Mouse (Mus musculus) neutrophil, adult 5-6 weeks (primary cell): Measurements from ENCODE around the gene Cyb561d2. TPM values are rescaled to one million over a fixed set of nuclear protein-coding genes. Genes with fewer than 3 reads are reported as not detected.

Source experiments
- ATAC-seq: fragments of 151-379, 151-347 bp; 2 replicates; pipeline ENCODE4 v1.8.0; 2017; ENCODE audit warnings: mild to moderate bottlenecking, moderate TSS enrichment; ENCODE audit not compliant: insufficient number of reproducible peaks, poor library complexity, low FRiP score, severe bottlenecking; ENCODE audit errors: extremely low read depth
- total RNA-seq: library from RNA; stranded (forward); fragments of 200-1000 nt; gene quantifications from 2 replicates; pipeline ENCODE4 v1.2.3, GENCODE M21; 2017

Cyb561d2 gene
- total RNA-seq, result 9.2 and 11.7 TPM in 2 replicates

DNA sequence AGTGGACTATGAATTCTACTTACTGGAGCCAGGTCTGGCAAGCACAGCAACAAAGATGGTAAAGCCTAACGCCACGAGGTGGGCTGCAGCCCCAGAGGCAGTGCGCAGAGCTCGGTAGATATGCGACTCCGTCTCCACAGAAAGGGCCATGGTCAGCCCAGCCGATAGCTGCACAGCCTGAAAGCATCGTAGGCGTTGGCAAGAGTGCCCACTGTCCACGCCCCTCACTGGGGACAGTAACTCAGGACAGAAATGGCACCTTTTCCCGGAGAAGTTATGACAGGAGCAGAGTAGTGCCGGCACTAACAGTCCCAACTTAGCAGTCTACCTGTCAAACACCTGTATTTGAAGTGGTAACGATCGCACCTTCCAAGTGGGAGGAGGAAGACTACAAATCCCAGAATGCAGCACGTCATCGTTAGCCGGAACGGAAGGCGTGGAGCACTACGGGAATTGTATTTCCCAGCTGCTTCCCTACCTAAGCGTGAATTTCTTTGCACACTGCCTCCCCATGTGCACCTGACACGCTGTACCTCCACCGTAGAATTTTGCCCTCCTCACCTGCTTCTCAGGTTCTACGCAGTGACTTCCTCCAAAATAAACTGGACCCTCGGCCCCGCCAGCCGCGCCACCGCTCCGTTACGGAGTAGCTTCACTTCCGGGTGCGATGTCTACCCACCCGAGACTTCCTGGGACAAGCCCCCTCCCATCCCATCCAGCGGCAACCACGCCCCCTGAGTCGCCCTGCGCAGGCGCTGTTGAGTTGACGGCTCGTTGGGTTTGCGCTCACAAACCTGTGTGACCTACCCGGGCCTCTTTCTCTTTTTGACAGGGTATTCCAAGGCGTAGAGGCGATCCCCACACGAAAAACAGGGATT lies at the start of gene Cyb561d2, which contains the start of gene Nprl2:
Gene Cyb561d2 (minus strand): TSS at position 720 of the 878 bp plus-strand sequence.
Gene Nprl2 (plus strand): TSS at position 753 of the 878 bp plus-strand sequence.
- ATAC-seq, result peak; percentile 78

DNA sequence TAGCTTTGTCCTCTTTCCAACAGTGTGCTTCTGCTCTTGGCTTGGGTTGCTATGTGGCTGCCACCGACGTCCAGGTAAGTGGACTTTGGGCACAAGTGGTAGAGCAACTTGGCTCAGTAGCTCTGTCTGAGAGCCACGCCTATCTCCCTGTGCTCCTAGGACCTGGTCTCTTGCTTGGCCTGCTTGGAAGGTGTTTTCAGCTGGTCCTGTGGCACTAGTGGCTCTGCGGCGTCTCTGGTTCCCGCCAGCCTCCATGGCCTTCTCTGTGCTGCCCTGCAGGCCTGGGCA lies 48.7 kb upstream of the Cyb561d2 start:
- no peak for ATAC-seq

DNA sequence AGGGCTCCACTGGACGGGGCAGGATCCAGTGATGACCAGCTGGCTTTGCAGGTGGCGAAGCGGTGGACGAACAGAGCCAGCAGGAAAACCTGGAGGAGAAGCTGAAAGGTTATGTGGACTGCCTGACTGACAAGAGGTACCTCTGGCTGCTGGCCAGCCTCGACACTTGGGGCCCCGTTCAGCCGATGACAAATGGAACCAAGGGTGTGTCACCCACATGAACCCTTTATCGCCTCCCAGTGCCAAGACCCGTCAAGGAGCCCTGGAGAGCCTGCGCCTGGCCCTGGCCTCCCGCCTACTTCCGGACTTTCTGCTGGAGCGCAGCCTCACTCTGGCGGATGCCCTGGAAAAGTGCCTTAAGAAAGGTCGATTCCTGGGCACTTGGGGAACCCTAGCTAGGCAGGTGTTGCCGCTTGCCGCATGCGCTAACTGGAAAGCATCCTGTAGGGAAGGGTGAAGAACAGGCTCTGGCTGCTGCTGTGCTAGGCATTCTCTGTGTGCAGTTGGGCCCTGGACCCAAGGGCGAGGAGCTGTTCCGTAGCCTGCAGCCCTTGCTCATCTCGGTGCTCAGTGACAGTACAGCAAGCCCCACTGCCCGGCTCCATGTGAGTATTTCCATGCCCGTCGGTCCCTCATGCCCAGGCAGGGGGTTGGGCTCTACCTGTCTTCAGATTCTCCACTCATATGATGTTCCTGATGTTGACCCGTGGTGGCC lies 48.2 kb upstream of the Cyb561d2 start:
- no peak for ATAC-seq

DNA sequence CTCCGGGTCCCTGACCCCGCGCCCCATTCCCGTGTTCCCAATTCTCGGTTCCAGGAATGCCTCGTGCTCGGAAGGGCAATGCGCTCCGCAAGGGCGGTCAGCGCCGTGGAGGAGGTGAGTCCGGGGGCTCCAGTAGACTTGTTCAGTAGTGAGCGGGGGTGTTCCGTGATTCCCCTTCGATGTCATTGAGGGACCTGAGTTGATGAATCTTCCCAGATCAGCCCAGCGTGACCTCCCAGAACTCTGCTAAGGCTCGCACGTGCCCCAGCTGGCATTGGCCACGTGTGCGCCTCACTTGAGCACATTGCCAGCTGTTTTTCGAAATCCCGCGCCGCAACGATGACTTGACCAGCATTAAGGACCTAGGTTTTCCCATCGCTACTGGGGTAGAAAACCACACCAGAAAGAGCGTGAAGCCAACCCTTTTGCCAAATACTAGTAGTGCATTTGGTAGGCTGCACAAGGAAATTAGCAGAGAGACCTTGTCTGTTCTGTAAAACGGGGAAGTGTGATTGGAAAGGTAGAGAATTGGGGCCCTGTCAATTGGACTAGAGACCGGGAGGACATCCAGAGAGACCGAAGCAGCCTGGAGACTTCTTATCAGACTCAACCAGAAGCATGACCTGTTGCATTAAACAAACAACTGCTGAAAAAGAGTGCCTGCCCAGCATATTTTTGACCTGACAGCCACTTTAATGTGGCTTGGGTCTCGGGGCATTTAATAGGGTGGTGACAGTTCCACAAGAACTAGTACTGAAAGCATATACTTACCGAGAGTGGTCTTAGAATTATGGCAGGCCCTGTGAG lies 46.0 kb upstream of the Cyb561d2 start:
- ATAC-seq, result no peak

DNA sequence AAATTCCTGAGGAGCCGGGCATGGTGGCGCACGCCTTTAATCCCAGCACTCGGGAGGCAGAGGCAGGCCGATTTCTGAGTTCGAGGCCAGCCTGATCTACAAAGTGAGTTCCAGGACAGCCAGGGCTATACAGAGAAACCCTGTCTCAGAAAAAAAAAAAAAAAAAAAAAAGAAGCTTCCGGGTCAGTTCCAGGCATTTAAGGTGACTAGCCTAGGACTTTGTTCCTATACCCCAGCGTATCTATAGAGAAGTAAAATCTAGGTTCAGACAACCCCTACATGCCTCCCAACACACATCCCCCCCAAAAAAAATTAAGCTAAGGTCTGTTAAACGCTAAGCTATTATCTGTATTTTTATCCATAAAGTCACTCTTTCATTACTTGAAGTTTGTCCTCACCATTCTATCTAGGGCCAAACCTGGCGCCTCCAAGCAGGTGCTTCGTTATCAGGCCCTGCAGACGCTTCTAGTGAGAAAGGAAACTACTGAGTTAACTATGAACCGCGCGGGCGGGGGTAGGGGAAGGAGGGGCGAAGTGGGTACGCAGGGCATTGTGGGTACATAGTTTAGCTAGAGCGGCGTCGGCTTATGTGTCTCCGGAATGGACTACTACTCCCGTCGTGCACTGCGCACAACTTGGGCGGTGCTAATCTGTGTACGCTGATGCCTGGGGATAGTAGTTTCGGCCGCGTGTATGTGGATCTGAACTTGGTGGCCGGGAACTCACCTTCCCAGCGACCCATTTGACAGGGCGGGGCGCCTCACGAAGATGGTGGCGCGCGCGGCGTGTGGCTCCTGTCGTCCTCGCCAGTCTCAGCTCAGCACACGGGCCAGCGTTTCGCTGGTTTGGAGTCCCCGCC lies 45.2 kb upstream of the Cyb561d2 start, which contains the start of gene Ifrd2:
Gene Ifrd2 (plus strand): TSS at position 669 of the 859 bp plus-strand sequence.
- ATAC-seq, result peak; percentile 96

DNA sequence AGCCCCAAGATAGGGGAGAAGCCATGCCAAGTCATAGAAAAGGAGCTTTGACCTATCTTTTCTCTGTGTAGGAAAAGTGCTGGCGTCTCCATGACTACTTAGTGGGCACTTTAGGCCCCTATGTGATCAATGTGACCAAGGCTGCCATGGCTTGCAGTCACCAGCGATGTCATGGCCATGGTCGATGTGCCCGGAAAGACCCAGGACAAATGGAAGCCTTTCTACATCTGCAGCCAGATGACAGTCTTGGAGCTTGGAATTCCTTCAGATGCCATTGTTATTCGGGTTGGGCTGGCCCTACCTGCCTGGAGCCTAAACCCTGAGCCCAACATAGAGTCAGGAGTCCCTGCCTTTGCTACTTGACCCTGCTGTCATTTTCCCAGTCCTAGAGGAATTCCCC lies 44.5 kb upstream of the Cyb561d2 start:
- ATAC-seq, result no peak

DNA sequence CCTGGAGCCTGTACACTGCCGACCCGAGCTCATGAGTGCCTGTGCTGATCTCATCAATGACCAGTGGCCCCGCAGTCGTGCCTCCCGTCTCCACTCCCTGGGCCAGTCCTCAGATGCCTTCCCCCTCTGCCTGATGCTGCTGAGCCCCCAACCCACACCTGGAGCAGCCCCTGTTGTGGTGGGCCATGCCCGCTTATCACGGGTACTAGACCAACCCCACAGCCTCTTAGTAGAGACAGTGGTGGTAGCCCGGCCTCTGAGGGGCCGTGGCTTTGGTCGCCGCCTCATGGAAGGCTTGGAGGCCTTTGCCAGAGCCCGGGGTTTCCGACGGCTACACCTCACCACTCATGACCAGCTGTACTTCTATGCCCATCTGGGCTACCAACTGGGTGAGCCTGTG lies 41.2 kb upstream of the Cyb561d2 start:
- ATAC-seq, result no peak

DNA sequence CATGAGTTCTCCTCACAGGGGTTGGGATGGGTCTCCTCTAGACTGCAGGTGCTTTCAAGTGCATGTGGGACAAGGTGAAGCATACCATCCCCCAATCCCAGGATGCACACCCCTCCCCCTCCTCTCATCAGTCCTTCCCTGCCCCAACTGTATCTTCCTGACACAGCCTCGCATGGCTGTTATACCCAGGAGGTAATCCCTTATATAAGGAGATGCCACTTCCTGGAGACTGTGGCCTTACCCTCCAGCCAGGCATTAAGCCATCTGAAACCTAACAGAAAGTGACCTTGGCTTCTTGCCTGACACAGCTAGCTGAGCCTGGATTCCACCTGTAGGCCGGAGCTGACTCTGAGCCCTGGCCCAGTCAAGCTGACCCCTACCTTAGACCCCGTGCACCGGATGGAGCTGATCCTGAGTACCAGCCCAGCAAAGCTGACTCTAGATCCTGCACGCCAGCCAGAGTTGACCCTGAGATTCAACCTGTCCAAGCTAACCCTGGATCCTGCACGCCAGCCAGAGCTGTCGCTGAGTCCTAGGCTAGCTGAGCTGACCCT lies 40.6 kb upstream of the Cyb561d2 start:
- ATAC-seq, result no peak

DNA sequence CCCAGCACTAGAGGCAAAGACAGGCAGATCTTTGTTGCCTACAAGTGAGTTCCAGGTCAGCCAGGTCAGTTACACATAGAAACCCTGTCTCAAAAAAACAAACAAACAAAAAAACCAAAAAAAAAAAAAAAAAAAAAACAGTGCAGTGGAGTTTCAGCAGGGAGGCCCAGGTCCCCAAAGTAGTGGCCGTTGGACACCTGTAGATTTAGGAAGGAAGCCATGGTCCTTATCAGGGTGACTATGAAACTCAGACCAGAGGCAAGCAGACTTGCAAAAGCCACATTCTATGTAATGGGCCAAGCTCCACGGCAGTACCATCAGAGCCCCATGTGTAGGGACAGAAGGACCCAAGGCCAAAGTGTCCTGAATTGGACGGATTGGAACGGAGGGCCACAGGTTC lies 39.6 kb upstream of the Cyb561d2 start:
- ATAC-seq, result no peak

DNA sequence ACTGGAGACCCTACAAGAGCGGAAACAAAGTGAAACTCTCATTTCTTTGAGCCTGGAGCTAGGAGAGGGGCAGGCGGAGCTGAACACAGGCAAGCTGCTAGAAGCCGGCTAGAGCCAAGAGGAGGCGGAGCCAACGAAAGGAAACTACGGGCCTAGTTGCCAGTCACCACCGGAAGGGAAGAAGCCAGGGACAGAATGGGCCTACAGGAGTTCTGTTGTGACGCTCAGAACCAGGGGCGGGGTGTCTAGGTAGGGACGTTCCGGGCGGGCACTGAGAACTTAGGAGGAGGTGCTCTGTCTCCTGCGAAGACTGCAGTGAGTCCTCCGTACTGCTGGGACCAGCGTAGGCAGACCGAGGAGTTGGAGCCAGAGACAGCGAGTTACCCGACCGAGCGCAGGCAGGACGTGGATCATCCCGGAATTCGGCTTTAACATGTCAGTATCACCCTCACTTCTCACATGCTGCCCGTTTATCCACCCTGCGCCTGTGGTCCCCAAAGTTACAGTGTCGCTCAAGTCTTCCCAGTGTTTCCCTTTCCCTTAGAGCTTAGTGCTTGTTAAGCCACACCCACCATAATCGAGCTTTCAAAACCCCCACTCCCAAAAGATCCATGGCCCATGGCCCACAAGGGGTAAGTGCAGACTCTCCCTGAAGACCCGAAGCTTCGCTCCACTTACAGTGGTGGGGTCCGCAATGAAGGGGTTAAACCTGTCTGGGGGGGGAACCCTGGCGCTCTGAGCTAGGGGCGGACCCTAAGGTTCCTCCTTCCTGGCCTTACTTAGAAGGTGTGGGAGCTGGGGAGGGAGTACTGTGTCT lies 38.7 kb upstream of the Cyb561d2 start, which contains the start of gene Hyal3:
Gene Hyal3 (plus strand): TSS at position 318 of the 817 bp plus-strand sequence.
- ATAC-seq, result peak; percentile 83

DNA sequence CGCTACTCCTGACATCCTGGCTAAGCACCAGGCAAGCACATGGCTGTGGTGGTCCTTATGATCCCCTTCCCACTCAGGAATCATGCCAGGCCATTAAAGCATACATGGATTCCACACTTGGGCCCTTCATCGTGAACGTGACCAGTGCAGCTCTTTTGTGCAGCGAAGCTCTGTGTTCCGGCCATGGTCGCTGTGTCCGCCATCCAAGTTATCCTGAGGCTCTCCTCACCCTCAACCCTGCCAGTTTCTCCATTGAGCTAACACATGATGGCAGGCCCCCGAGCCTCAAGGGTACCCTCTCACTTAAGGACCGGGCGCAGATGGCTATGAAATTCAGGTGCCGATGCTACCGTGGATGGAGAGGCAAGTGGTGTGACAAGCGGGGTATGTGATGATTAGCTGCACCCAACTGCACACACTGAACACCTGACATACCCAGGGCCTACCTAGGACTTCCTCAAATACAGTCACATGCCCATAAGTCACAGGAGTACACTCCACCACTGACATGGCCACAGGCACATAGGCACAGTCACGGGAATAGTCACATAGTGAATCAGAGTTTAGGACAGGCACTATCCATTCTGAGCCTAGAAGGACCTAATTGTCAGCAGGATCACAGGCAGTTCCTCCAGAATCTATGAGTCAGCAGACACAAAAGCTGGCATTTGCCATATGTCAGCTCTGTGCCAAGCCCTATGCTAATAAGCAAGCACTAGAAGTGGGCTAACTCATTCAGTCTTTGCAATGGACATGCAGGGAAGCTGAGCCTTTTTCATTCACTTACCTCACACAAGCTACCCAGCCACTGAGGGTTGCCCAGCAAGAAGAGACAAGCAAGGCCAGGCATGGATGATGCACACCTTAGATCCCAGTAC lies 37.3 kb upstream of the Cyb561d2 start:
- no peak for ATAC-seq

DNA sequence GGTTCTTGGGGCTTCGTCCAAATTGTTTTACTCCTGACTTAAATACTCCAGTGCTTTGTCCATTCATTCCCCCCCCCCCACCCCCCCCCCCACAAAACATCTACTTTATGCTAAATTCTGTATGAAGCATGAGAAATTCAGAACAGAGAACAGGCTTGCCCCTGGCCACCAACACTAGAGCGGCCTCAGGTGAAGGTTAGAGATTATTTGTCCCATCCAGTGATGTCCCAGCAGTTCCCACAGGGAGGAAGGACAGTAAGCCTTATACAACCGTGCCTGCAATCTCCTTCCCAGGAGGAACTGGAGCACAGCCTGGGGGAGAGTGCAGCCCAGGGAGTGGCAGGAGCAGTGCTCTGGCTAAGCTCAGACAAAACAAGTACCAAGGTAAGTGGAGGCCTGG lies 36.6 kb upstream of the Cyb561d2 start, which contains the start of gene Naa80:
Gene Naa80 (plus strand): TSS at position 301 of the 400 bp plus-strand sequence.
- ATAC-seq, result no peak

DNA sequence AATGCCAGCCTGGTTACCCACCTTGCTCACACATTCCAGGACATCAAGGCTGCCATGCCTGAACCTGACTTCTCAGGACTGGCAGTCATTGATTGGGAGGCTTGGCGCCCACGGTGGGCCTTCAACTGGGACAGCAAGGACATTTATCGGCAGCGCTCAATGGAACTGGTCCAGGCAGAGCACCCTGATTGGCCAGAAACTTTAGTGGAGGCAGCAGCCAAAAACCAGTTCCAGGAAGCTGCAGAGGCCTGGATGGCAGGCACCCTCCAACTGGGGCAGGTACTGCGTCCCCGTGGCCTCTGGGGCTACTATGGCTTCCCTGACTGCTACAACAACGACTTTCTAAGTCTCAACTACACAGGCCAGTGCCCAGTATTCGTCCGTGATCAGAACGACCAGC lies 35.9 kb upstream of the Cyb561d2 start:
- no peak for ATAC-seq

DNA sequence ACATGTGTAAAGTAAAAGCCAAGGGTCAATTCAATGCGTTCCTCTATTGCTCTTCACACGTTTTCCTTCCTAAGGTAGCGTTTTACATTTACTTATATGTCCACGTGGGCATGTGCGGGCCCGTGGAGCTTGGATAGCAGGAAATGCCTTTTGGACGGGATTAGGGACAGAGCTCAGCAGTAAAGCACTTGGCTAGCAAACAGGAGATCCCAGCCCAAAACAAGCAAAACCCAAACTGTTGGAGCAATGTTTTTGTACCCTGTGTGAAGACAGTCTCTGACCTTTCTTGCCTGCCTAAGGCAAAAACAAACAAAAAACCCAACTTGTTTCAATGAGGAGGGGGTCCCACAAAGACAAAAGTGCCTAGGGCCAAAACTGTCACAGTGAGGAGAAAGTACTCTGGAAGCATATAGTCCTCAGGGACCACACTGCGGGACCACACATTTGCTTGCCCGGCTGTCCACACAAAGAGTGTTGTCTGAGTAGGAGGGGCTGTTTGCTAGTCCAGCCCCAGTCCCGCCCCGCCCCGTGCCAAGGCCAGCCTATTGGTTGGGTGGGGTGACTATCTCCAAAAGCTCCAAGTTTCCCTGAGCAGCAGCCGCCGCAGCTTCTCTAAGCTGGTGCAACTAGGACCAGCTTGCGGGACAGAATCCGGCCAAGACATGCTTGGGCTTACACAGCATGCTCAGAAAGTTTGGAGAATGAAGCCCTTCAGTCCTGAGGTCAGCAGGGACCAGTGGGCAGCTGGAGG lies 34.5 kb upstream of the Cyb561d2 start, which contains the start of gene Hyal1:
Gene Hyal1 (plus strand): TSS at position 571 of the 751 bp plus-strand sequence.
- no peak for ATAC-seq

DNA sequence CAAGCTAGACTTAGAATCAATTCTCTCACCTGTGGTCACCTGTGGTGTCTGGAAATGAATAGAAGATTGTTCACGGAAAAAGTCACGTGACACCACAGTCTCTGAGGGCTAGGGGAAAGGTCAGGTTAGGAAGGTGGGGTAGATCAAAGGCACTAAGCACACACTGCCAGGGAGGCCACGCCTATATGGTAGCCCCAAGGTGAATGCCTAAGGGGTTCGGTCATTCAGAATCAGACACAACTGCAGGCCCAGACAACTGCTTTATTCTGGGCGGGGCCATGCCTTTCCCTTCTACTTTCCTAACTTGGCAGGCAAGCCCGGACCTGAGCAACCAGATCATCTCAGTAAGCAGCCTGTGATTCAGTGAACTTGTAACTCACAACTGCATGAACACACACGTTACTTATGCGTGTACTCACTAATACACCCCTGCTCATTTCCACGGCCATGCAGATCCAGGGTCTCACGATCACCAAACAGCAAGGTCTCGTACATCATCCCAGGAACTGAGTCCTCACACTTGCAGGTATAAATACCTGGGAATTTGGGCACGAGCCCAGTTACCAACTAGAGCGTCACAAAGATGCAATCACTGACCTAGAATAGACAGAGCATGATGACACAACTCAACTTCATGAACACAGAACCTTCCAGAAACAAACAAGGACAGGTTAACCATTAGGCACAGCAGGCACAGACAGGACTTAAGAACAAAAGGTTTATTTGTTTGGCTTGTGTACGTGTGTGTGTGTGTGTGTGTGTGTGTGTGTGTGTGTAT lies 33.8 kb upstream of the Cyb561d2 start:
- ATAC-seq, result no peak
